Mouse (Mus musculus): Measurements from ENCODE around the gene Frzb. TPM values are rescaled to one million over a fixed set of nuclear protein-coding genes. Genes with fewer than 3 reads are reported as not detected.
"Not testable (repeated sequence)": the region's sequence is repeated elsewhere in the genome, so short reads cannot be mapped to it uniquely, and the experiment has no call there.

Frzb gene
- polyA plus RNA-seq (2015; fragmentation: Nextera tagmentation; extraction: Ambion mirVana): 6.4 and 7.5 TPM in 2 replicates

- peak within 1 kb of the TSS; percentile 97 for H3K4me2 ChIP-seq
- peaks cover 16% of the 10 kb centered on the region for H3K4me1 ChIP-seq
- no peaks in the 10 kb centered on the region for H3K36me3 ChIP-seq
- H3K9ac ChIP-seq: peak within 1 kb of the TSS; percentile 80
- ATAC-seq (ENCODE audit: extremely low read depth, insufficient number of reproducible peaks, low FRiP score, low TSS enrichment): 0 out of 2 replicates have a peak, but pooled peaks have one; percentile 48
- WGBS: under 1% methylated on average over 33 of the region's 33 CpGs
- 0 out of 2 replicates have a peak, but pooled peaks cover 5% of the 10 kb centered on the region for H3K9me3 ChIP-seq
- peak within 1 kb of the TSS; percentile 61 for H3K4me3 ChIP-seq
- H3K27me3 ChIP-seq (replicated peaks): peaks cover 24% of the 10 kb centered on the region
- H3K27ac ChIP-seq (replicated peaks): peak within 1 kb of the TSS; percentile 71
These were observed at the start of gene Frzb for GRCm38 (mm10) chr2:80447291-80447791. Gene Frzb, minus strand, starts transcription at chr2:80447625.

DNA sequence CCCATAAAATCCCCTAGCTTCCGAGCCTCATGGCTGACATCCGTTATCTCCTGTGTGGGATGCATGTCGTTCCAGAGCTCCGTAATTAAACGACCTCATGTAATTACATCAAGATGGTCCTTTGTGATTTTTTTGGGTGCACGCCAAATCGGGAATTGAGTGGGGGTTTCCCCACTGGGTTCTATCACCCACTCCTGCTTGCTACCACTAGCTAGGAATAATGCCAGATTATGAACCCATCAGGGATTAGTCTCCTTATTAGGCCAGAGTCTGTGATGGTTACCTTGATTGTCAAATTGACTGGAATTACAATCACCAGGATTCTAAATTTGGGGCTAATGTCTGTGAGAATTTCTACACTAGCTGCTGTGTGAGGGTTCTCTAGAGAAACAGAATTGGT lies 47.9 kb upstream of the Frzb start:
- not testable (repeated sequence) for H3K4me2 ChIP-seq; H3K4me3 ChIP-seq; ATAC-seq (ENCODE audit: extremely low read depth, insufficient number of reproducible peaks, low FRiP score, low TSS enrichment); H3K9ac ChIP-seq; H3K27me3 ChIP-seq (replicated peaks); H3K27ac ChIP-seq (replicated peaks); H3K9me3 ChIP-seq; H3K4me1 ChIP-seq
- 64% methylated on average over 7 of the region's 7 CpGs for WGBS
- peaks cover 17% of the 10 kb centered on the region for H3K36me3 ChIP-seq

- ATAC-seq (ENCODE audit: extremely low read depth, insufficient number of reproducible peaks, low FRiP score, low TSS enrichment): peak; percentile 54; the same call in 1 of the 2 replicates
- Histone ChIP-seq H3K36me3 (no peaks in the 10 kb centered on the region), H3K9ac (no peak overlapping the region), H3K9me3 (no peaks in the 10 kb centered on the region), H3K4me3 (no peak overlapping the region), H3K27ac (replicated peaks) (peak overlapping the region; percentile 46), H3K27me3 (replicated peaks) (no peaks in the 10 kb centered on the region), H3K4me1 (peaks cover 10% of the 10 kb centered on the region), H3K4me2 (peak overlapping the region; percentile 38)
- WGBS: 25% methylated on average over 5 of the region's 5 CpGs
These were observed 39.4 kb upstream of the Frzb start for GRCm38 (mm10) chr2:80486851-80487250.

- Histone ChIP-seq H3K27ac (replicated peaks) (no peak overlapping the region), H3K9ac (no peak overlapping the region), H3K36me3 (no peaks in the 10 kb centered on the region), H3K27me3 (replicated peaks) (no peaks in the 10 kb centered on the region), H3K4me2 (no peak overlapping the region), H3K9me3 (no peaks in the 10 kb centered on the region), H3K4me3 (no peak overlapping the region), H3K4me1 (peaks cover 10% of the 10 kb centered on the region)
- WGBS: 85% methylated on average over 5 of the region's 5 CpGs
- no peak for ATAC-seq (ENCODE audit: extremely low read depth, insufficient number of reproducible peaks, low FRiP score, low TSS enrichment)
These were observed 37.5 kb upstream of the Frzb start for GRCm38 (mm10) chr2:80484951-80485350.

DNA sequence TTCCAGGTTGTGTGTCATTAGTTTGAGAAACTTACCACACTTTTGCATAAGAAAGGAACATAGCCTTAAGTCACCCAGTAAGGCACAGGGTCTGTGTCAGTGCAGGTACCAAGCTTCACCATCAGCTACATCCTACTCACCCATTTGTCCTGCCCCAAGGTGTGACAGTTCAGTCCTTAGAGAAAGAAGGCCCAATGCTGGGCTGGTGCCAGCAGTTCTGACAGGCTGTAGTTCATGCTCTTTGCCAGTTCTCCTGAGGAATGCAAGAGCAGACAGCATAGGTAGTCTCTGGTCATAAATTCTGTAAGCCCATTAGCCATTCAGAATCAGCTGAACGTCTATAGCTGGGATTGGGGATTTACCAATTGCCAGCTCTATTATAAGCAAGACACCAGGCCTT lies 28.4 kb upstream of the Frzb start:
- H3K9ac ChIP-seq: no peak overlapping the region
- no peak for ATAC-seq (ENCODE audit: extremely low read depth, insufficient number of reproducible peaks, low FRiP score, low TSS enrichment)
- WGBS: 71% methylated on average over 1 of the region's 1 CpGs

GRCm38 (mm10) chr2:80474247-80474796 lies 26.9 kb upstream of the Frzb start:
- Histone ChIP-seq H3K9me3 (no peaks in the 10 kb centered on the region), H3K4me2 (no peak overlapping the region), H3K27ac (replicated peaks) (no peak overlapping the region), H3K36me3 (no peaks in the 10 kb centered on the region), H3K4me1 (peaks cover 4% of the 10 kb centered on the region), H3K27me3 (replicated peaks) (no peaks in the 10 kb centered on the region), H3K9ac (no peak overlapping the region), H3K4me3 (no peak overlapping the region)
- WGBS: 36% methylated on average over 5 of the region's 5 CpGs
- ATAC-seq (ENCODE audit: extremely low read depth, insufficient number of reproducible peaks, low FRiP score, low TSS enrichment): no peak

More for the DNA sequence above, 28.4 kb upstream of the Frzb start:
- no peak overlapping the region for H3K4me3 ChIP-seq
- H3K27me3 ChIP-seq (replicated peaks): no peaks in the 10 kb centered on the region
- H3K4me1 ChIP-seq: no peaks in the 10 kb centered on the region; the same call in 1 of the 2 replicates
- no peak overlapping the region for H3K4me2 ChIP-seq
- H3K27ac ChIP-seq (replicated peaks): no peak overlapping the region
- no peaks in the 10 kb centered on the region for H3K36me3 ChIP-seq
- no peaks in the 10 kb centered on the region for H3K9me3 ChIP-seq

GRCm38 (mm10) chr2:80465991-80466821 lies 18.8 kb upstream of the Frzb start:
- WGBS: 64% methylated on average over 16 of the region's 16 CpGs
- Histone ChIP-seq H3K4me1 (peaks cover 4% of the 10 kb centered on the region), H3K4me2 (no peak overlapping the region), H3K27me3 (replicated peaks) (no peaks in the 10 kb centered on the region), H3K36me3 (no peaks in the 10 kb centered on the region), H3K9ac (no peak overlapping the region), H3K9me3 (no peaks in the 10 kb centered on the region), H3K4me3 (no peak overlapping the region), H3K27ac (replicated peaks) (no peak overlapping the region)
- no peak for ATAC-seq (ENCODE audit: extremely low read depth, insufficient number of reproducible peaks, low FRiP score, low TSS enrichment)

DNA sequence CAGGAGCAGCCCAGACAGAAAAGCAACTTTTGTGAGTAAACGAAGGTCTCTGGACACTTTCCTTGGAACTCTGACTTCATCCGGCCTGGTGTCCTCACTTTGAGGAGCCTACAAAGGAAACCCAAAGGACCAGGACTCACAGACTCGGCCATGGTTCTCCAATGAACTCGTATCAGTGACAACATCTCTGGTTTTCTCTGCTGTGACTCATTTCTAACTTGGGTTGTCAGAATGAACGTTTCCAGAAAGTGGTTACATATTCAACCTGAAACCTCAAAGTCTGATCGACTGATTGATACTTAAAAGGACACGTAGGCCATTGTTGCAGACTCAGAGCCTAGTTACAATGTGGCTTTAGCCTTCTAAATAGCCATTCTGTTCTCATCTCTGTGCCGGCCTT lies 14.4 kb upstream of the Frzb start:
- WGBS: 71% methylated on average over 8 of the region's 8 CpGs
- no peak overlapping the region for H3K27ac ChIP-seq (replicated peaks)
- H3K4me1 ChIP-seq: no peaks in the 10 kb centered on the region
- H3K4me3 ChIP-seq: no peak overlapping the region
- no peaks in the 10 kb centered on the region for H3K27me3 ChIP-seq (replicated peaks)
- no peak for ATAC-seq (ENCODE audit: extremely low read depth, insufficient number of reproducible peaks, low FRiP score, low TSS enrichment)
- no peak overlapping the region for H3K9ac ChIP-seq
- H3K9me3 ChIP-seq: no peaks in the 10 kb centered on the region
- no peaks in the 10 kb centered on the region for H3K36me3 ChIP-seq
- H3K4me2 ChIP-seq: no peak overlapping the region

- H3K27me3 ChIP-seq (replicated peaks): peaks cover 24% of the 10 kb centered on the region
- peak overlapping the region; percentile 71 for H3K27ac ChIP-seq (replicated peaks)
- no peak for ATAC-seq (ENCODE audit: extremely low read depth, insufficient number of reproducible peaks, low FRiP score, low TSS enrichment)
- WGBS: 2% methylated on average over 12 of the region's 12 CpGs
- H3K9me3 ChIP-seq: 0 out of 2 replicates have a peak, but pooled peaks cover 5% of the 10 kb centered on the region
- peak overlapping the region; percentile 80 for H3K9ac ChIP-seq
- peak overlapping the region; percentile 97 for H3K4me2 ChIP-seq
- H3K4me1 ChIP-seq: peaks cover 16% of the 10 kb centered on the region
- peak overlapping the region; percentile 61 for H3K4me3 ChIP-seq
- no peaks in the 10 kb centered on the region for H3K36me3 ChIP-seq
These were observed 806 bp upstream of the Frzb start for GRCm38 (mm10) chr2:80448231-80448630.

DNA sequence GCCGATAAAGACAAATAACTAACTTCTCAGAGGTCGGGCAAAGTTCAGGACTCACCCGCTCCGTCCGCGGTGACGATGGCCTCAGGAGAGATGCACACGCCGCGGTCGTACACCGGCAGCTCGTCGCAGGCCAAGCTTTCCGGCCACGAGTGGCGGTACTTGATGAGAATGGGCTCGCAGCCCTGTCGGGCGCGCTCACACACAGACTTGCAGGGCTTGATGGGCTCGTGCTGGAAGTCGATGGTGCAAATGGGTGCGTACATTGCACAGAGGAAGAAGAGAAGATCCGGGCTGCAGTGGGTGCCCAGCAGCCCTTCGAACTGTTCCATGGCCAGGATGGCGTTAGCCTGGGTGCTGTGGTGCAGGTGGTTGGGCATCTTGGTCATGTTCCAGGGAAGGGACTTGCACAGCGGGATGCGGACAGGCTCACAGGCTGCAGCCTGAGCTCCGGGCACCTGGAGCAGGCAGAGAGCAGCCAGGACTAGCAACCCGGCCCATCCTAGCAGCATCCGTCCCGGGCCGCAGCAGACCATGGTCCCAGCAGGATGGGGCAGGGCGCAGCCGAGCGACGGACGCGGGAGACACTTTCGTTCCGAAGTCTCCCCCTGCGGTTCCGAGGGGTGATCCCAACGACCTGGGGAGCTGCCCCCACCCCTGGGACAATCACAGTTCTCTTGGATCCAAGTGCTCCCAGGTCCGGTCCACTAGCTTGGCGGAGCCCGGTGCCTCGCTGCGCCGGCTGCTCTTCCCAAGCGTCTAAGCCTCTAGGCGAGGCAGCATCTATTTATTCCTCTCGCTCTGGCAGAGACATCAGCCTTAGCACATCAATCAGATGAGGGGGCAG lies 895 bp downstream of the Frzb start:
- peaks cover 16% of the 10 kb centered on the region for H3K4me1 ChIP-seq
- peak overlapping the region; percentile 61 for H3K4me3 ChIP-seq
- H3K4me2 ChIP-seq: peak overlapping the region; percentile 97
- 0 out of 2 replicates have a peak, but pooled peaks cover 5% of the 10 kb centered on the region for H3K9me3 ChIP-seq
- H3K27me3 ChIP-seq (replicated peaks): peaks cover 24% of the 10 kb centered on the region
- ATAC-seq (ENCODE audit: extremely low read depth, insufficient number of reproducible peaks, low FRiP score, low TSS enrichment): no peak
- WGBS: under 1% methylated on average over 54 of the region's 54 CpGs
- H3K27ac ChIP-seq (replicated peaks): peak overlapping the region; percentile 71
- H3K36me3 ChIP-seq: no peaks in the 10 kb centered on the region
- H3K9ac ChIP-seq: peak overlapping the region; percentile 80

DNA sequence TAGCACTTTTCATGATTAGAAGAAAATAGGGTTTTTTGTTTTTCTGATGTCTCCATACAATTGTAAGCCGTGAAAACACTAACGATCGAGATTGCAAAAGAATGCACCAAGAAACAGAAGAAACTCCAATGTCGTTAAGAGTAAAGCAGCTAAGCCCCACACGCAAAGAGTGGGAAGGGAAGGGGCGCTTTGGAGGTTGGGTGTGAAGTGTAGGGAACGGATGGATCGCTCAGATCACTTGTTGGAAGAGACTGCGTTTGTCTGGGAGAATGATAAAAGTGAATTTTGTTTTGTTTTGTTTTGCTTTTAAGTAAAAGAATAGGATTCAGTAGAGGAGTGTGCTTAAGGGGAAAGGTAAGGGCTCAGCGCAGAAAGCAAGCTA lies 1.5 kb downstream of the Frzb start:
- Histone ChIP-seq H3K9me3 (0 out of 2 replicates have a peak, but pooled peaks cover 5% of the 10 kb centered on the region), H3K4me3 (peak overlapping the region; percentile 61), H3K4me2 (peak overlapping the region; percentile 97), H3K4me1 (peaks cover 16% of the 10 kb centered on the region), H3K27ac (replicated peaks) (no peak overlapping the region), H3K27me3 (replicated peaks) (peaks cover 24% of the 10 kb centered on the region), H3K9ac (peak overlapping the region; percentile 80), H3K36me3 (no peaks in the 10 kb centered on the region)
- no peak for ATAC-seq (ENCODE audit: extremely low read depth, insufficient number of reproducible peaks, low FRiP score, low TSS enrichment)
- 14% methylated on average over 10 of the region's 10 CpGs for WGBS

All from heart, embryonic 13.5 days (tissue).